Mouse (Mus musculus) heart, embryonic 10.5 days (tissue): ENCODE measurements around the gene Tram2. TPM values are rescaled to one million over a fixed set of nuclear protein-coding genes. Genes with fewer than 3 reads are reported as not detected.

Experiments used
- DNase-seq: peaks from one replicate; pipeline ENCODE4 v3.0.0-alpha.2; 2017; ENCODE audit warnings: low spot score
- H3K27ac ChIP-seq: fragments of 300-500 bp; sonication (generic); 2 replicates; pipeline ENCODE4 v1.5.1; 2016; ENCODE audit warnings: mild to moderate bottlenecking
- H3K27me3 ChIP-seq: fragments of 300-500 bp; sonication (generic); 2 replicates; pipeline ENCODE4 v1.6.1; 2016; ENCODE audit warnings: mild to moderate bottlenecking; ENCODE audit not compliant: poor library complexity, insufficient read depth, severe bottlenecking
- H3K36me3 ChIP-seq: fragments of 300-500 bp; sonication (generic); 2 replicates; pipeline ENCODE4 v1.6.1; 2016; ENCODE audit warnings: mild to moderate bottlenecking, moderate library complexity
- H3K4me1 ChIP-seq: fragments of 300-500 bp; sonication (generic); 2 replicates; pipeline ENCODE4 v1.6.1; 2016; ENCODE audit warnings: mild to moderate bottlenecking
- H3K4me3 ChIP-seq: fragments of 300-500 bp; sonication (generic); 2 replicates; pipeline ENCODE4 v1.5.1; 2016; ENCODE audit warnings: mild to moderate bottlenecking, moderate library complexity
- H3K9me3 ChIP-seq: fragments of 300-500 bp; sonication (generic); 2 replicates; pipeline ENCODE4 v1.6.1; 2016; ENCODE audit warnings: mild to moderate bottlenecking, moderate library complexity
- WGBS: fragments of 180-500 bp; shearing (Covaris S2); methylation state at CpG from one replicate; pipeline ENCODE4 v1.1.7; 2016; 5-methylcytosine and 5-hydroxymethylcytosine counted together
- polyA plus RNA-seq: library from polyadenylated mRNA; unstranded; fragments of >200 nt; fragmentation: Nextera tagmentation; extraction: Ambion mirVana; gene quantifications from 2 replicates; pipeline ENCODE4 v1.2.1, GENCODE M21; 2016

Tram2 gene
- polyA plus RNA-seq, 1 experiment from 2014 or later, result 5.8 TPM

GRCm38 (mm10) chr1:20974341-20975135 is 104.5 kb downstream of the Tram2 start:
- Histone ChIP-seq H3K4me1 (no peaks in the 10 kb centered on the region), H3K27me3 (no peaks in the 10 kb centered on the region), H3K27ac (no peak overlapping the region), H3K36me3 (no peaks in the 10 kb centered on the region), H3K9me3 (no peaks in the 10 kb centered on the region), H3K4me3 (no peak overlapping the region)
- no peak for DNase-seq
- WGBS, result 74% methylated on average over 9 of the region's 9 CpGs

DNA sequence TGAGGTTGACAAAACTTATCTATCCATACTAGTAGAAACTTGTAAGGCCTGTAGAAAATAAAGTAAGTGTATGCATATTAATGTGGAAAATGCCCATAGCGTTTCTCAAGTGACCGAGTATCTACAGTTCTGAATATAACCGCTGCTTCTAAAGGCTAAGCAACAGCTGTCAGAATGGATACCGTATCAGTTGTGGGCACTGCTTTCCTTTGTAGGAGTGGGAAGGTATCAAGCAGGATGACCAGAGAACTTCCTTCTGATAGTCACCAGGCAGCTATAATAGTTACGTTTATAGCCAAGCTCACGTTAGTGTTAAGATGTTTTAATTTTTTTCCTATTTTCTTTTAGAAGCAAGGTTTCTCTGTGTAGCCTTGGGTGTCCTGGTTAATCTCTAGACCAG is 105.6 kb downstream of the Tram2 start:
- Histone ChIP-seq H3K9me3 (no peaks in the 10 kb centered on the region), H3K4me1 (no peaks in the 10 kb centered on the region), H3K27ac (no peak overlapping the region), H3K36me3 (no peaks in the 10 kb centered on the region), H3K4me3 (no peak overlapping the region), H3K27me3 (no peaks in the 10 kb centered on the region)
- DNase-seq, result no peak
- 85% methylated on average over 6 of the region's 6 CpGs for WGBS

GRCm38 (mm10) chr1:20969642-20970041 is 109.4 kb downstream of the Tram2 start:
- WGBS, result 66% methylated on average over 2 of the region's 2 CpGs
- H3K9me3 ChIP-seq, result no peaks in the 10 kb centered on the region
- no peak overlapping the region for H3K27ac ChIP-seq

GRCm38 (mm10) chr1:20954876-20955275 is 124.2 kb downstream of the Tram2 start:
- no peak overlapping the region for H3K4me3 ChIP-seq
- DNase-seq, result no peak
- WGBS, result 70% methylated on average over 3 of the region's 3 CpGs
- H3K27ac ChIP-seq, result no peak overlapping the region
- H3K4me1 ChIP-seq, result peaks cover 8% of the 10 kb centered on the region; the same call in 1 of the 2 replicates
- H3K9me3 ChIP-seq, result no peaks in the 10 kb centered on the region
- no peaks in the 10 kb centered on the region for H3K27me3 ChIP-seq
- H3K36me3 ChIP-seq, result no peaks in the 10 kb centered on the region

More at GRCm38 (mm10) chr1:20969642-20970041, 109.4 kb downstream of the Tram2 start:
- no peaks in the 10 kb centered on the region for H3K36me3 ChIP-seq
- DNase-seq, result no peak
- no peak overlapping the region for H3K4me3 ChIP-seq
- no peaks in the 10 kb centered on the region for H3K4me1 ChIP-seq
- no peaks in the 10 kb centered on the region for H3K27me3 ChIP-seq

DNA sequence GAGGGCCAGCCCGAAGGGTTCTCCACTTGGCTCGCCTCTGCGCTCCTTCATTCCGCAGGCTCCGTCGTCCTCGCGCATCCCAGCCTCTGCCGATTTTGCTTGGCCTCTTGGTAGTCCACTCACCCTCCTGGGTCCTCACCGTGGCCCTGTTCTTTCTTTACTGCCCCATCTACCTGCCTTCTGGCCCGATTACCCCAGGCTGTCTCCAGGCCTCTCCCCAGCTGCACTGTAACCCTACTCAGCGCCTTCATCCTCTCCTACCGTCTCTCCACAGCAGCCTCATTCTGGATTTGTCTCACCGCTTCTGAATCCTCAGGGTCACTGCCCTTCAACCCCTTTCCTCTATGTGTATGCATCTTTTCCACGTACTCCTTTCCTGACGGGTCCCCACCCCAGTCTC is 127.2 kb downstream of the Tram2 start:
- H3K4me3 ChIP-seq, result peak overlapping the region; percentile 68
- WGBS, result 5% methylated on average over 16 of the region's 16 CpGs

DNA sequence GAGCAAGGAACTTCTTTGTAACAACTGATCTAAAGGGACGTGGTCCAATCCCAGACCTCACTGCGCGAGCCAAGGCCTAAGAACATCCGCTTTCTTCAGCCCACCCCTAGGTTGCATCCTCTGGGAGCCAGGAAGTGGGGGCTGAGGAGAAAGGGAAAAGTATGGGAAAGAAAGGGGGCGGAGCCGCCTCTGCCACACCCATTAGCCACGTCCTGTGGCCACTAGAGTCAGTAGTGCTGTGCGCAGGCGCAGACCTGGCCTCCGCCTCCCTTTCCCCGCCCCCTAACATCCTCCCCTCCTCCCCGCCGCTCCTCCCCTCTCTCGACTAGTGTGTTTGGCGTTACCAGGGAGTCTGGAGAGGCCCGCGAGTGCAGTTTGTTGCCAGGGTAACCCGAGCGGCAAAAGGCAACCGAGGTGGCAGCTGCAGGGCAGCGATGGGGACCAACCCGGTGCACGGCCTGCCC is 127.7 kb downstream of the Tram2 start, which contains the start of gene Efhc1:
Gene Efhc1, plus strand, starts transcription at position 327 of the 464 bp plus-strand sequence.
- DNase-seq, result peak; percentile 97
- H3K27me3 ChIP-seq, result no peaks in the 10 kb centered on the region
- H3K9me3 ChIP-seq, result no peaks in the 10 kb centered on the region
- under 1% methylated on average over 21 of the region's 23 CpGs for WGBS
- H3K4me1 ChIP-seq, result peaks cover 8% of the 10 kb centered on the region; the same call in 1 of the 2 replicates
- H3K27ac ChIP-seq, result peak within 1 kb of the TSS; percentile 86
- H3K4me3 ChIP-seq, result peak within 1 kb of the TSS; percentile 68
- no peaks in the 10 kb centered on the region for H3K36me3 ChIP-seq

More for the DNA sequence above, 127.2 kb downstream of the Tram2 start:
- DNase-seq, result no peak
- no peaks in the 10 kb centered on the region for H3K36me3 ChIP-seq
- no peaks in the 10 kb centered on the region for H3K27me3 ChIP-seq
- peak overlapping the region; percentile 86 for H3K27ac ChIP-seq
- peaks cover 8% of the 10 kb centered on the region; the same call in 1 of the 2 replicates for H3K4me1 ChIP-seq
- no peaks in the 10 kb centered on the region for H3K9me3 ChIP-seq

Other genes with a start within 250 kb of the Tram2 start
- gene Paqr8, start 188.6 kb downstream of the Tram2 start, polyA plus RNA-seq, result 2.7 and 3.2 TPM in 2 replicates
- gene Efhc1, start 127.6 kb downstream of the Tram2 start, polyA plus RNA-seq, result 0.75 and 1.1 TPM in 2 replicates
- gene Tmem14a, start 139.3 kb upstream of the Tram2 start, polyA plus RNA-seq, result 8.7 and 12.9 TPM in 2 replicates
- gene Gsta3, start 161.4 kb upstream of the Tram2 start, polyA plus RNA-seq, result 0.51 TPM in 1 of 2 replicates, not detected in the other